Mouse (Mus musculus) limb, embryonic 14.5 days (tissue): ENCODE results near the gene BC147527. TPM values are rescaled to one million over a fixed set of nuclear protein-coding genes. Genes with fewer than 3 reads are reported as not detected.
A peak's percentile ranks its signal among the peaks of the same experiment; 100 is the strongest.
"Not testable (repeated sequence)": the region's sequence is repeated elsewhere in the genome, so short reads cannot be mapped to it uniquely, and the experiment has no call there.

ENCODE experiments used
- ATAC-seq: fragments of 200-750 bp; cut with Nextera tagmentation; 2 replicates; pipeline ENCODE4 v1.8.0; 2017; ENCODE audit warnings: low read depth, moderate number of reproducible peaks, moderate TSS enrichment; ENCODE audit not compliant: low FRiP score
- DNase-seq: peaks from one replicate; pipeline ENCODE4 v3.0.0-alpha.2; 2015; ENCODE audit warnings: low spot score
- H3K27ac ChIP-seq: fragments of 300-500 bp; sonication (generic); replicated peaks from 2 replicates; pipeline ENCODE4 v1.5.1; 2014; ENCODE audit warnings: low read depth, mild to moderate bottlenecking, low read length, moderate library complexity, mixed read lengths
- H3K27me3 ChIP-seq: fragments of 300-500 bp; sonication (generic); 2 replicates; pipeline ENCODE4 v1.6.1; 2014; ENCODE audit warnings: low read length, mixed read lengths; ENCODE audit not compliant: control insufficient read depth, insufficient read depth
- H3K36me3 ChIP-seq: fragments of 300-500 bp; sonication (generic); 2 replicates; pipeline ENCODE4 v1.6.1; 2014; ENCODE audit warnings: mild to moderate bottlenecking, low read length, moderate library complexity, mixed read lengths; ENCODE audit not compliant: control insufficient read depth, insufficient read depth
- H3K4me1 ChIP-seq: fragments of 300-500 bp; sonication (generic); 2 replicates; pipeline ENCODE4 v1.6.1; 2014; ENCODE audit warnings: antibody characterized with exemption, low read length, mixed read lengths; ENCODE audit not compliant: control insufficient read depth, insufficient read depth
- H3K4me2 ChIP-seq: fragments of 300-500 bp; sonication (generic); replicated peaks from 2 replicates; pipeline ENCODE4 v1.6.1; 2014; ENCODE audit warnings: low read depth, mild to moderate bottlenecking, low read length, moderate library complexity; ENCODE audit not compliant: severe bottlenecking
- H3K4me3 ChIP-seq: fragments of 300-500 bp; sonication (generic); replicated peaks from 2 replicates; pipeline ENCODE4 v1.5.1; 2014; ENCODE audit warnings: low read length
- H3K9ac ChIP-seq: fragments of 300-500 bp; sonication (generic); 2 replicates; pipeline ENCODE4 v1.6.1; 2014; ENCODE audit warnings: mild to moderate bottlenecking, low read depth, low read length, moderate library complexity; ENCODE audit not compliant: severe bottlenecking
- H3K9me3 ChIP-seq: fragments of 300-500 bp; sonication (generic); 2 replicates; pipeline ENCODE4 v1.6.1; 2016; ENCODE audit warnings: low read length; ENCODE audit not compliant: control insufficient read depth
- POLR2A ChIP-seq: fragments of 200-500 bp; IDR thresholded peaks from 2 replicates; pipeline ENCODE4 v1.8.0; 2012; ENCODE audit warnings: inconsistent platforms, mild to moderate bottlenecking, moderate library complexity, borderline replicate concordance; ENCODE audit not compliant: insufficient read depth, insufficient read length; ENCODE audit errors: extremely low read depth
- WGBS: fragments of 180-500 bp; shearing (Covaris S2); extraction: QIAGEN DNeasy Blood & Tissue Kit; methylation state at CpG from one replicate; pipeline ENCODE4 v1.1.7; 2014; 5-methylcytosine and 5-hydroxymethylcytosine counted together
- polyA plus RNA-seq, 2 experiments: library from polyadenylated mRNA; depleted of rRNA in 1 of 2; stranded (reverse) in 1 of 2; unstranded in 1 of 2; fragments of >200 nt; fragmentation: Nextera tagmentation in 1 of 2; extraction: Ambion mirVana in 1 of 2; gene quantifications; 2 replicates each; pipeline versions ENCODE4 v1.2.1 to v1.2.3; 2012 to 2014

The BC147527 gene
- polyA plus RNA-seq, 2 experiments: 0.09 to 0.69 TPM

DNA sequence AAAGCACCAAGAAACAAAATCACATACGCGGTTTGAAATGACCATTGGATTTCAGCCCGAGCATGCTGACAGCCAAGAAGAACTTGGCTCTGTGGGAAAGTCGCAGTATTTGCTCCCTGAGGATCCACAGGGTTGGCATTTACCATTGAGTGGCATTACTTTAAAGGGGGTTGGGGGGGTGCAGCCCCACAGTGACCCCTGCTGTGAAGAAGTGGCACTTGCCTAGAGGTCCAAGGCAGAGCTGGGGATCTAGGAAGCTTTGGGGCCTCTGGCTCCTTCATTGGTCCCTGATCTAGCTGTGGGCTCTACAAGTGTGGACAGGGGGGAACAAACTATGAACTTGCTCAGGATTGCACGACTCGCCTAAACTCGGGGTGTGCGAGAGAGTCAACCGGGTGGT is 21.4 kb upstream of the BC147527 start:
- Histone ChIP-seq H3K36me3 (no peaks in the 10 kb centered on the region), H3K9me3 (no peaks in the 10 kb centered on the region), H3K9ac (no peak overlapping the region), H3K4me2 (no peak overlapping the region), H3K27me3 (no peaks in the 10 kb centered on the region), H3K27ac (no peak overlapping the region), H3K4me1 (no peaks in the 10 kb centered on the region), H3K4me3 (no peak overlapping the region)
- WGBS: 92% methylated on average over 9 of the region's 9 CpGs
- no peak for DNase-seq
- no peak for TF ChIP-seq POLR2A
- no peak for ATAC-seq

DNA sequence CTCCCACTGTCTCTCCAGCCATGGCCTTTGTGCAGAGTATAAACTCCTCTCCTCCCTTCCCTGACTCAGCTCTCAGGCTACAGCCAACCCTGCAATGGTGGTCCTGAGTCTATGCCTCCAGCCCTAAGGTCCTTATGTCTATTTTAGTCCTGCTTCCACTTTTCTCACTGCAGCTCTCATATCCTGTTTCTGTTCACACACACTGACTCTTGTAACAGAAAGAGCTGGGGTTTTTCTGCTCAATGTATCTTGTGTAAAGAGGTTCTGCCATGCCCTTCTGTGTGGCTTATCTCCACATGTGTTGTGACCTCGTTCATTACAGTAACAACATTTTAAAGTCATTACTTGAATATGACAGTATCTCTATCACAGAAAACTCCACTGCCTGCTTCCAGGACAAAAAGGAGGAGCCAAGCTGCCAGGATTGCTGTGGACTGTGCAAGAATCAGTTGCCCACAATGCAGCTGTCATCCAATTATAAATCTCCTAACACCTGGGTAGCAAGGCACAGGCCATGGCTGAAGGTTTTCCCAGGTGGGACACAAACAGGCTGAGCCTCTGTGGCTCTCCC is 783 bp upstream of the BC147527 start:
- DNase-seq: no peak
- Histone ChIP-seq H3K4me3 (no peak overlapping the region), H3K9me3 (no peaks in the 10 kb centered on the region), H3K36me3 (no peaks in the 10 kb centered on the region), H3K27ac (no peak overlapping the region), H3K4me1 (no peaks in the 10 kb centered on the region), H3K9ac (no peak overlapping the region), H3K27me3 (no peaks in the 10 kb centered on the region), H3K4me2 (no peak overlapping the region)
- TF ChIP-seq POLR2A: no peak
- no peak for ATAC-seq
- 68% methylated on average over 1 of the region's 1 CpGs for WGBS

DNA sequence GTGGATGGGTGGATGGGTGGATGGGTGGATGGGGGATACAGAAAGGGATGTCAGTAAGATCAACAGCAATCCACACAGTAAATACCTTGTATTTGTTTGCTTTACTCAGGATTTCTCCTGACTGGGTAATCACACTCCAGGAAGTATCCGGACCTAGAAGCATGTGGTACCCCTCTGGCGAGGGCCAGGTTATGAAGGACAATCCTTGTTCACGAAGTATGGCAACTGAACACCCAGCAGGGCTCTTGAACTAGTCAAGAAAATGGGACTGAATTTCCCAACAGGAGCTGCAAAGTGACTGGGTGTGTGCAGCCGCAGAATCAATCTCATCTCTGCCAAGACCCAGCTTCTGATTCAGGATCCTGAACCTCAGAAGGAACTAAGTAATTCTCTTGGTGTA is 661 bp downstream of the BC147527 start:
- H3K4me2 ChIP-seq: no peak overlapping the region
- H3K27me3 ChIP-seq: no peaks in the 10 kb centered on the region
- TF ChIP-seq POLR2A: no peak
- H3K9ac ChIP-seq: no peak overlapping the region
- H3K4me1 ChIP-seq: no peaks in the 10 kb centered on the region
- ATAC-seq (no peak), DNase-seq (no peak)
- WGBS: 76% methylated on average over 4 of the region's 4 CpGs
- no peaks in the 10 kb centered on the region for H3K9me3 ChIP-seq
- no peaks in the 10 kb centered on the region for H3K36me3 ChIP-seq
- H3K27ac ChIP-seq: no peak overlapping the region
- H3K4me3 ChIP-seq: no peak overlapping the region

DNA sequence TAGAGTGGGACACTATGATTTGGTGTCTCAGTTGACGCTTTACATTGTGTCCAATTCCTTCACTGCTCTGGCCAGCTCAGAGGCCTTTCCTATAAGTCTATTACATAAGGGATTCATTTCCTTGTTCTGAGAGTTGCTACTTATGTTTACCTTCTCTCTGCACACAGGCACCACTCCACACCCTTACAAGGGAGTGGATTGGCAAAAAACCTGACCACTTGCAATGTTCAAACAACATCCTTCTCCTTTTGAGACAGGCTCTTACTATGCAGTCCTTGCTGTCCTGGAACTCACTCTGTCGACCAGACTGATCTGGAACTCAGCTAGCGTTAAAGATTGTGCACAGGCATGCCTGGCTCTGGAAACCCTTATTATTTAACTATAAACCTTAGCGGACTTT is 10.6 kb downstream of the BC147527 start:
- Histone ChIP-seq H3K4me3 (no peak overlapping the region), H3K27ac (no peak overlapping the region), H3K27me3 (no peaks in the 10 kb centered on the region), H3K4me2 (no peak overlapping the region), H3K4me1 (no peaks in the 10 kb centered on the region), H3K36me3 (no peaks in the 10 kb centered on the region), H3K9ac (no peak overlapping the region), H3K9me3 (no peaks in the 10 kb centered on the region)
- no peak for TF ChIP-seq POLR2A
- ATAC-seq: no peak
- no peak for DNase-seq
- 54% methylated on average over 4 of the region's 4 CpGs for WGBS

DNA sequence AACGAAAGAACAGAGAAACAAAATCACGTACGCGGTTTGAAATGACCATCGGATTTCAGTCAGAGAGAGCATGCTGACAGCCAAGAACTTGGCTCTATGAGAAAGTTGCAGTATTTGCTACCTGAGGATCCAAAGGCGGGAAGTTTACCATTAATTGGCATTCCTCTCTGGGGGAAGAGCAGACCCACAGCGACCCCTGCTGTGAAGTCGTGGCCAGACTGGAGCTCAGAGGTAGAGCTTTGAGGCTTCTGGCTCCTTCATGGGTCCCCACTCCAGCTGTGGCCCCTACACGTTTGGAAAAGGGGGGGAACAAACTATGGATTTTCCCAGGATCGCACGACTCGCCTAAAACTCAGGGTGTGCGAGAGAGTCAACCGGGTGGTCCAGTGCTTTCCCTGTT is 13.4 kb downstream of the BC147527 start:
- ATAC-seq (no peak), DNase-seq (peak; percentile 4)
- Histone ChIP-seq H3K4me2 (no peak overlapping the region), H3K9ac (no peak overlapping the region), H3K27ac (no peak overlapping the region), H3K4me3 (no peak overlapping the region), H3K4me1 (no peaks in the 10 kb centered on the region), H3K27me3 (no peaks in the 10 kb centered on the region), H3K9me3 (no peaks in the 10 kb centered on the region), H3K36me3 (no peaks in the 10 kb centered on the region)
- 42% methylated on average over 14 of the region's 14 CpGs for WGBS
- no peak for TF ChIP-seq POLR2A

DNA sequence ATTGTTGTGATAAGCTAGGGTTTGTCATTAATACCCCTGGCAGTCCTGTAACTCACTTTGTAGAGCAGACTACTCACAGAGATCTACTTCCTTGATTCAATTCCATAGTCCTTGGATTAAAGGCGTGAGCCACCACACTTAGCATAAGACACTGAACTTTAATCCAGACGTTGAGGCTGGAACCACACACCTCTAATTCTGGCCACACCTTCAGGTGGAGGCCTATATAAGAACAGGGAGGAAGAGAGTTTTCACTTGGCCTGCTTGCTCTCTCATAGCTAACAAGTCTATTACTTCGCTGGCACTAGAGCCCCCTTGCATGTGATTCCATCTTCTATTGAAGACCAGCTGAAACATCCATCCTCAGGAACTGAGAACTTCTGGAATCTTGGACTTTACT is 16.4 kb downstream of the BC147527 start, which contains the start of gene Tcstv3:
Gene Tcstv3 (plus strand): TSS at position 301 of the 400 bp plus-strand sequence.
- WGBS: 68% methylated on average over 3 of the region's 3 CpGs
- H3K27ac ChIP-seq, H3K9me3 ChIP-seq, H3K4me3 ChIP-seq, H3K4me2 ChIP-seq, H3K36me3 ChIP-seq, ATAC-seq, H3K9ac ChIP-seq, H3K4me1 ChIP-seq, H3K27me3 ChIP-seq, DNase-seq: not testable (repeated sequence)
